Mouse (Mus musculus) limb, embryonic 12.5 days (tissue): ENCODE results near the gene Tmprss3. TPM values are rescaled to one million over a fixed set of nuclear protein-coding genes. Genes with fewer than 3 reads are reported as not detected.

ENCODE experiments used
- ATAC-seq: fragments of 200-750 bp; cut with Nextera tagmentation; 2 replicates; pipeline ENCODE4 v1.8.0; 2017; ENCODE audit warnings: low read depth, moderate TSS enrichment; ENCODE audit not compliant: insufficient number of reproducible peaks, insufficient read depth, low FRiP score, low TSS enrichment
- H3K27ac ChIP-seq: fragments of 300-500 bp; sonication (generic); 2 replicates; pipeline ENCODE4 v1.5.1; 2016; ENCODE audit warnings: mild to moderate bottlenecking, moderate library complexity
- H3K27me3 ChIP-seq: fragments of 300-500 bp; sonication (generic); 2 replicates; pipeline ENCODE4 v1.6.1; 2016; ENCODE audit warnings: mild to moderate bottlenecking, moderate library complexity
- H3K36me3 ChIP-seq: fragments of 300-500 bp; sonication (generic); 2 replicates; pipeline ENCODE4 v1.6.1; 2016; ENCODE audit warnings: mild to moderate bottlenecking, moderate library complexity
- H3K4me1 ChIP-seq: fragments of 300-500 bp; sonication (generic); replicated peaks from 2 replicates; pipeline ENCODE4 v1.6.1; 2016
- H3K4me2 ChIP-seq: fragments of 300-500 bp; sonication (generic); 2 replicates; pipeline ENCODE4 v1.6.1; 2016; ENCODE audit warnings: mild to moderate bottlenecking, moderate library complexity
- H3K4me3 ChIP-seq: fragments of 300-500 bp; sonication (generic); replicated peaks from 2 replicates; pipeline ENCODE4 v1.5.1; 2016; ENCODE audit warnings: mild to moderate bottlenecking
- H3K9ac ChIP-seq: fragments of 300-500 bp; sonication (generic); replicated peaks from 2 replicates; pipeline ENCODE4 v1.6.1; 2016; ENCODE audit warnings: mild to moderate bottlenecking, moderate library complexity
- H3K9me3 ChIP-seq: fragments of 300-500 bp; sonication (generic); 2 replicates; pipeline ENCODE4 v1.6.1; 2016; ENCODE audit warnings: mild to moderate bottlenecking, moderate library complexity
- WGBS: fragments of 180-500 bp; shearing (Covaris S2); methylation state at CpG from one replicate; pipeline ENCODE4 v1.1.7; 2016; 5-methylcytosine and 5-hydroxymethylcytosine counted together
- polyA plus RNA-seq: library from polyadenylated mRNA; unstranded; fragments of >200 nt; fragmentation: Nextera tagmentation; extraction: Ambion mirVana; gene quantifications from 2 replicates; pipeline ENCODE4 v1.2.1, GENCODE M21; 2016

Gene Tmprss3
- polyA plus RNA-seq, 1 experiment from 2014 or later = not detected

- Histone ChIP-seq H3K27ac (no peak overlapping the region), H3K9ac (no peak overlapping the region), H3K9me3 (no peaks in the 10 kb centered on the region), H3K4me1 (no peaks in the 10 kb centered on the region), H3K4me3 (no peak overlapping the region), H3K36me3 (no peaks in the 10 kb centered on the region), H3K4me2 (no peak overlapping the region), H3K27me3 (0 out of 2 replicates have a peak, but pooled peaks cover 10% of the 10 kb centered on the region)
- 75% methylated on average over 9 of the region's 9 CpGs for WGBS
- no peak for ATAC-seq
These were observed 5.4 kb downstream of the Tmprss3 start for GRCm38 (mm10) chr17:31193360-31193759.

DNA sequence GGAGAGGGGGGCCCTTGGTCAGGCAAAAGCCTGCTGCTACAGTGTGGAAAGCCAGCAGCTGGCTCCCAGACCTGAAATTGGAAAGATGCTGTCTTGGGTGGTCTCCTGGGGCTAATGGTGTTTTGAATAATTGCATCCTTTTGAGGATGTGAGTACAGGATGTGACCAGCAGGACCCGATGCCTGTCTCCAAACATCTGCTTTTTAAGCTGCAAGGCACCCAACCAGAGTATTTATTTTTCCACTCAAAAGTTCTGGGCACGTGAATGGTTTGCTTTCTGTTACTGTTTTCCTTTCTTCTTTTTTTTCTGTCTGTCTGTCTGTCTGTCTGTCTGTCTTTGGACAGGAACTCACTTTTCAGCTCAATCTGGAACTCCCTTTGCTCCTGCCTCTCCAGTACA, 6.1 kb downstream of the Tmprss3 start:
- Histone ChIP-seq H3K9me3 (no peaks in the 10 kb centered on the region), H3K27ac (no peak overlapping the region), H3K27me3 (0 out of 2 replicates have a peak, but pooled peaks cover 10% of the 10 kb centered on the region), H3K4me2 (no peak overlapping the region), H3K36me3 (no peaks in the 10 kb centered on the region), H3K4me1 (no peaks in the 10 kb centered on the region), H3K9ac (no peak overlapping the region), H3K4me3 (no peak overlapping the region)
- 50% methylated on average over 2 of the region's 2 CpGs for WGBS
- ATAC-seq = no peak

- WGBS = 67% methylated on average over 8 of the region's 8 CpGs
- Histone ChIP-seq H3K4me2 (no peak overlapping the region), H3K27ac (no peak overlapping the region), H3K9me3 (no peaks in the 10 kb centered on the region), H3K27me3 (0 out of 2 replicates have a peak, but pooled peaks cover 10% of the 10 kb centered on the region), H3K4me1 (no peaks in the 10 kb centered on the region), H3K9ac (no peak overlapping the region), H3K36me3 (no peaks in the 10 kb centered on the region), H3K4me3 (no peak overlapping the region)
- no peak for ATAC-seq
These were observed 7.0 kb downstream of the Tmprss3 start for GRCm38 (mm10) chr17:31191825-31192224.

- Histone ChIP-seq H3K9ac (no peak overlapping the region), H3K9me3 (no peaks in the 10 kb centered on the region), H3K4me1 (no peaks in the 10 kb centered on the region), H3K27ac (no peak overlapping the region), H3K4me2 (no peak overlapping the region), H3K27me3 (0 out of 2 replicates have a peak, but pooled peaks cover 13% of the 10 kb centered on the region), H3K4me3 (no peak overlapping the region), H3K36me3 (no peaks in the 10 kb centered on the region)
- no peak for ATAC-seq
- 20% methylated on average over 4 of the region's 4 CpGs for WGBS
These were observed 11.4 kb downstream of the Tmprss3 start for GRCm38 (mm10) chr17:31187370-31187769.

GRCm38 (mm10) chr17:31184269-31184990, 14.3 kb downstream of the Tmprss3 start:
- Histone ChIP-seq H3K4me3 (no peak overlapping the region), H3K36me3 (no peaks in the 10 kb centered on the region), H3K4me1 (no peaks in the 10 kb centered on the region), H3K27ac (no peak overlapping the region), H3K9me3 (no peaks in the 10 kb centered on the region), H3K9ac (no peak overlapping the region), H3K4me2 (no peak overlapping the region), H3K27me3 (peaks cover 32% of the 10 kb centered on the region)
- WGBS = 80% methylated on average over 12 of the region's 12 CpGs
- no peak for ATAC-seq

DNA sequence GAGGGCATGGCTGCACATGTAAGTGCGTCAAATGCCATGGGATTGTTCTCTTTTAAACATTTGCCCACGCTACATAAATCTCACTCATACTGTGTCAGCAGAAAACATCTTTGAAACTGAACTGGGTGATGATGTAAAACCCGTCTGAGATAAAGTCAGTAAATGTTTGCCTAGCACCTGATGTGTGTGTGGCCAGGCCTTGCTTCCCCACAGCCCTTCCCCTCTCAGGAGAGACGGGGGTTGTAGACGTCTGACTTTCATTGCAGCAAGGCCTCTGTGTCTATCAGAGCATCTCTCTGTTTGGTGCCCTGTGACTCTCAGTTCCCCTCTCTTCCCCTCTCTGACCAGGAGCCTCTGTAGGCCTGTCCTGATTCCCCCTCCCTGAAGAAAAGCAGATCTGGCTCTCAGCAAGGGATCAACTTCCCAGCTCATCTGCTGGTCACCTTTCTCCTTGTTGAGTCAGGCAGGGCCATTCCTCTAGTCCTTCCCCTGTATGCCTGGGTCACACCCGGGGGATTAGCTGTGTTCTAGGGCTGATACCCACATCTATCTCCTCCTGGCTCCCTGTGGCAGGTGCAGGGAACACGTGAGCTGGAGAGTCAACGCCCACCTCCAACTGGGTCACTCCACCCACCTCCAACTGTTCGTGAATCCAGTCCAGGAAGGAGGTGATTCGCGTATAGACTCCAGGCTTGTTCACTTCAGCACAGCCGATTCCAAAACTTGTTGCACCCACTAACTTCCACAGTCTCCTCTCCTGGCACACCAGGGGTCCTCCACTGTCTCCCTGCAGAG, 15.4 kb downstream of the Tmprss3 start:
- no peak overlapping the region for H3K4me2 ChIP-seq
- H3K4me1 ChIP-seq = no peaks in the 10 kb centered on the region
- H3K27ac ChIP-seq = no peak overlapping the region
- no peak for ATAC-seq
- WGBS = 64% methylated on average over 12 of the region's 12 CpGs
- no peak overlapping the region for H3K9ac ChIP-seq
- no peaks in the 10 kb centered on the region for H3K36me3 ChIP-seq
- H3K4me3 ChIP-seq = no peak overlapping the region
- H3K27me3 ChIP-seq = peaks cover 31% of the 10 kb centered on the region
- H3K9me3 ChIP-seq = no peaks in the 10 kb centered on the region

DNA sequence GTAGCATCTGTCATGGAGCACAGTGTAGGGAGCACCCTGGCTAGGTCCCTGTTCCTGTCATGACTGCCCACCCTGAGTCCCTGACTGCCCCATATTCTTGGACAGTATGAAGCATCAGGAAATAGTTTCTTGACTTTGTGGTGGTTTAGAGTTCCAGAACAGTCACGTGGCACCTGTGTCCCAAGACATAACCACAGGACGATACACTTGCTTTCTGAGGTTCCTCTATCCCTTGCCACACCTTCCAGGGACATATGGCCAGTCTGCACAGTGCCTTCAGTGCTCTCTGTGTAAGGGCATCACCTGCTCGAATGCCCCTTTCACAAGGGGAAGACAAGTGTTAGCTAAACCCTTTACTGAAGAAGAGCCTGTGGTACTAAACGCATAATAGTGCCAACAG, 17.3 kb downstream of the Tmprss3 start:
- Histone ChIP-seq H3K4me1 (no peaks in the 10 kb centered on the region), H3K4me2 (no peak overlapping the region), H3K27me3 (peaks cover 45% of the 10 kb centered on the region), H3K9ac (no peak overlapping the region), H3K36me3 (no peaks in the 10 kb centered on the region), H3K27ac (no peak overlapping the region), H3K9me3 (no peaks in the 10 kb centered on the region), H3K4me3 (no peak overlapping the region)
- WGBS = 84% methylated on average over 4 of the region's 4 CpGs
- no peak for ATAC-seq

- no peak for ATAC-seq
- Histone ChIP-seq H3K4me2 (no peak overlapping the region), H3K9ac (no peak overlapping the region), H3K27ac (no peak overlapping the region), H3K4me1 (no peaks in the 10 kb centered on the region), H3K9me3 (no peaks in the 10 kb centered on the region), H3K27me3 (peaks cover 68% of the 10 kb centered on the region), H3K36me3 (no peaks in the 10 kb centered on the region), H3K4me3 (no peak overlapping the region)
- WGBS = 89% methylated on average over 4 of the region's 4 CpGs
These were observed 22.5 kb downstream of the Tmprss3 start for GRCm38 (mm10) chr17:31176321-31176720.

- no peak for ATAC-seq
- no peak overlapping the region for H3K4me3 ChIP-seq
- no peak overlapping the region for H3K9ac ChIP-seq
These were observed 29.0 kb downstream of the Tmprss3 start for GRCm38 (mm10) chr17:31169796-31170195.

GRCm38 (mm10) chr17:31165127-31165526, 33.6 kb downstream of the Tmprss3 start, which contains the start of gene Tff1:
Gene Tff1 (minus strand): TSS chr17:31165277.
- Histone ChIP-seq H3K27ac (no peak within 1 kb of the TSS), H3K27me3 (peaks cover 65% of the 10 kb centered on the region), H3K36me3 (no peaks in the 10 kb centered on the region), H3K9ac (no peak within 1 kb of the TSS), H3K4me3 (no peak within 1 kb of the TSS), H3K4me2 (no peak within 1 kb of the TSS), H3K9me3 (no peaks in the 10 kb centered on the region), H3K4me1 (no peaks in the 10 kb centered on the region)
- no peak for ATAC-seq
- 81% methylated on average over 6 of the region's 6 CpGs for WGBS

More at GRCm38 (mm10) chr17:31169796-31170195, 29.0 kb downstream of the Tmprss3 start:
- Histone ChIP-seq H3K4me1 (no peaks in the 10 kb centered on the region), H3K27ac (no peak overlapping the region), H3K27me3 (peaks cover 70% of the 10 kb centered on the region), H3K36me3 (no peaks in the 10 kb centered on the region), H3K9me3 (no peaks in the 10 kb centered on the region), H3K4me2 (no peak overlapping the region)
- 86% methylated on average over 5 of the region's 5 CpGs for WGBS

GRCm38 (mm10) chr17:31163821-31164220, 35.0 kb downstream of the Tmprss3 start:
- no peak for ATAC-seq
- no peak overlapping the region for H3K27ac ChIP-seq
- WGBS = 75% methylated on average over 2 of the region's 2 CpGs

More at GRCm38 (mm10) chr17:31163821-31164220, 35.0 kb downstream of the Tmprss3 start:
- Histone ChIP-seq H3K27me3 (peaks cover 58% of the 10 kb centered on the region), H3K36me3 (no peaks in the 10 kb centered on the region), H3K9ac (no peak overlapping the region), H3K4me3 (no peak overlapping the region), H3K4me1 (no peaks in the 10 kb centered on the region), H3K4me2 (no peak overlapping the region), H3K9me3 (no peaks in the 10 kb centered on the region)
